Mouse (Mus musculus): ENCODE measurements around the gene Inpp5a. TPM values are rescaled to one million over a fixed set of nuclear protein-coding genes. Genes with fewer than 3 reads are reported as not detected.

Inpp5a gene
- polyA plus RNA-seq, 1 experiment from 2014 or later, result 17.4 TPM

- Histone ChIP-seq H3K27me3 (replicated peaks; ENCODE audit: control insufficient read depth, insufficient read depth, low read length) (no peaks in the 10 kb centered on the region), H3K4me1 (ENCODE audit: control insufficient read depth, insufficient read depth, low read depth, low read length) (peaks cover 13% of the 10 kb centered on the region), H3K9ac (ENCODE audit: low read depth, low read length) (no peak overlapping the region), H3K4me2 (ENCODE audit: low read length) (no peak overlapping the region), H3K9me3 (ENCODE audit: control insufficient read depth, low read length) (no peaks in the 10 kb centered on the region), H3K27ac (ENCODE audit: low read depth, low read length) (no peak overlapping the region), H3K36me3 (ENCODE audit: control insufficient read depth, insufficient read depth, low read length) (no peaks in the 10 kb centered on the region), H3K4me3 (ENCODE audit: low read length) (no peak overlapping the region)
- WGBS, result 96% methylated on average over 3 of the region's 3 CpGs
- no peak for ATAC-seq
Measured at GRCm38 (mm10) chr7:139360890-139361559, 27.9 kb upstream of the Inpp5a start.

GRCm38 (mm10) chr7:139361799-139362198, 27.1 kb upstream of the Inpp5a start:
- Histone ChIP-seq H3K27me3 (replicated peaks; ENCODE audit: control insufficient read depth, insufficient read depth, low read length) (no peaks in the 10 kb centered on the region), H3K4me2 (ENCODE audit: low read length) (no peak overlapping the region), H3K36me3 (ENCODE audit: control insufficient read depth, insufficient read depth, low read length) (no peaks in the 10 kb centered on the region), H3K9ac (ENCODE audit: low read depth, low read length) (no peak overlapping the region), H3K27ac (ENCODE audit: low read depth, low read length) (no peak overlapping the region), H3K4me3 (ENCODE audit: low read length) (no peak overlapping the region), H3K9me3 (ENCODE audit: control insufficient read depth, low read length) (no peaks in the 10 kb centered on the region), H3K4me1 (ENCODE audit: control insufficient read depth, insufficient read depth, low read depth, low read length) (peaks cover 13% of the 10 kb centered on the region)
- no peak for ATAC-seq
- 91% methylated on average over 5 of the region's 5 CpGs for WGBS

- Histone ChIP-seq H3K27me3 (replicated peaks; ENCODE audit: control insufficient read depth, insufficient read depth, low read length) (no peaks in the 10 kb centered on the region), H3K9ac (ENCODE audit: low read depth, low read length) (no peak overlapping the region), H3K4me1 (ENCODE audit: control insufficient read depth, insufficient read depth, low read depth, low read length) (peaks cover 13% of the 10 kb centered on the region), H3K9me3 (ENCODE audit: control insufficient read depth, low read length) (no peaks in the 10 kb centered on the region), H3K4me2 (ENCODE audit: low read length) (no peak overlapping the region), H3K4me3 (ENCODE audit: low read length) (no peak overlapping the region), H3K36me3 (ENCODE audit: control insufficient read depth, insufficient read depth, low read length) (no peaks in the 10 kb centered on the region), H3K27ac (ENCODE audit: low read depth, low read length) (no peak overlapping the region)
- ATAC-seq, result no peak
- WGBS, result 65% methylated on average over 3 of the region's 3 CpGs
Measured at GRCm38 (mm10) chr7:139362514-139362913, 26.4 kb upstream of the Inpp5a start.

GRCm38 (mm10) chr7:139363281-139364004, 25.5 kb upstream of the Inpp5a start:
- no peaks in the 10 kb centered on the region for H3K36me3 ChIP-seq (ENCODE audit: control insufficient read depth, insufficient read depth, low read length)
- H3K27ac ChIP-seq (ENCODE audit: low read depth, low read length), result peak overlapping the region; percentile 60
- no peaks in the 10 kb centered on the region for H3K27me3 ChIP-seq (replicated peaks; ENCODE audit: control insufficient read depth, insufficient read depth, low read length)
- no peak overlapping the region for H3K9ac ChIP-seq (ENCODE audit: low read depth, low read length)
- peaks cover 16% of the 10 kb centered on the region for H3K4me1 ChIP-seq (ENCODE audit: control insufficient read depth, insufficient read depth, low read depth, low read length)
- peak; percentile 32; the same call in 1 of the 2 replicates for ATAC-seq
- H3K9me3 ChIP-seq (ENCODE audit: control insufficient read depth, low read length), result no peaks in the 10 kb centered on the region
- no peak overlapping the region for H3K4me3 ChIP-seq (ENCODE audit: low read length)
- H3K4me2 ChIP-seq (ENCODE audit: low read length), result no peak overlapping the region
- WGBS, result 51% methylated on average over 13 of the region's 13 CpGs

- H3K4me1 ChIP-seq (ENCODE audit: control insufficient read depth, insufficient read depth, low read depth, low read length), result peaks cover 19% of the 10 kb centered on the region
- H3K27ac ChIP-seq (ENCODE audit: low read depth, low read length), result peak overlapping the region; percentile 60
- 4% methylated on average over 9 of the region's 9 CpGs for WGBS
- no peak overlapping the region for H3K9ac ChIP-seq (ENCODE audit: low read depth, low read length)
- no peak overlapping the region for H3K4me3 ChIP-seq (ENCODE audit: low read length)
- H3K36me3 ChIP-seq (ENCODE audit: control insufficient read depth, insufficient read depth, low read length), result no peaks in the 10 kb centered on the region
- peak overlapping the region; percentile 5; the same call in 1 of the 2 replicates for H3K4me2 ChIP-seq (ENCODE audit: low read length)
- H3K9me3 ChIP-seq (ENCODE audit: control insufficient read depth, low read length), result no peaks in the 10 kb centered on the region
- peak; percentile 43; the same call in 1 of the 2 replicates for ATAC-seq
- no peaks in the 10 kb centered on the region for H3K27me3 ChIP-seq (replicated peaks; ENCODE audit: control insufficient read depth, insufficient read depth, low read length)
Measured at GRCm38 (mm10) chr7:139364005-139364557, 24.8 kb upstream of the Inpp5a start.

GRCm38 (mm10) chr7:139364936-139365830, 23.7 kb upstream of the Inpp5a start:
- H3K4me1 ChIP-seq (ENCODE audit: control insufficient read depth, insufficient read depth, low read depth, low read length), result peaks cover 19% of the 10 kb centered on the region
- no peak overlapping the region for H3K9ac ChIP-seq (ENCODE audit: low read depth, low read length)
- no peak overlapping the region for H3K4me2 ChIP-seq (ENCODE audit: low read length)
- no peaks in the 10 kb centered on the region for H3K27me3 ChIP-seq (replicated peaks; ENCODE audit: control insufficient read depth, insufficient read depth, low read length)
- no peak overlapping the region for H3K27ac ChIP-seq (ENCODE audit: low read depth, low read length)
- no peak overlapping the region for H3K4me3 ChIP-seq (ENCODE audit: low read length)
- no peaks in the 10 kb centered on the region for H3K9me3 ChIP-seq (ENCODE audit: control insufficient read depth, low read length)
- no peaks in the 10 kb centered on the region for H3K36me3 ChIP-seq (ENCODE audit: control insufficient read depth, insufficient read depth, low read length)
- ATAC-seq, result no peak
- WGBS, result 82% methylated on average over 13 of the region's 13 CpGs

DNA sequence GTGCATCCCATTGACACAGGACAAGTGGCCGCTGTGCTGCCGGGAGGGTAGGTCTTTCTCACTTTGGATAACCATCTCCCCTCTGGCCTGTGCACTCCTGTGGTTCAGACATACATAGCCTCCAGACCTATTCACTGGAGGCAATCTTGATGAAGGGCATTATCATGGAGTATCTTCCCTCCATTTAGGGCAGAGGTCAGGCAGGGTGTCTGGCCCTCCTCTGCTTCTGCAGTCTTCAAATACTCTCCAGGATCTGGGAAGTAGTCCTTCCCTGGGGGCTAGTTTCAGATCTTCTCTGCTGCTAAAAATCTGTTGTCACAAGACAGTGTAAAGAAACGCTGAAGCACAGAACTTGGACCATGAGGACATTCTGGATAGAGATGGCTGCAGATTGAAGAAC, 22.8 kb upstream of the Inpp5a start:
- WGBS, result 91% methylated on average over 3 of the region's 3 CpGs

DNA sequence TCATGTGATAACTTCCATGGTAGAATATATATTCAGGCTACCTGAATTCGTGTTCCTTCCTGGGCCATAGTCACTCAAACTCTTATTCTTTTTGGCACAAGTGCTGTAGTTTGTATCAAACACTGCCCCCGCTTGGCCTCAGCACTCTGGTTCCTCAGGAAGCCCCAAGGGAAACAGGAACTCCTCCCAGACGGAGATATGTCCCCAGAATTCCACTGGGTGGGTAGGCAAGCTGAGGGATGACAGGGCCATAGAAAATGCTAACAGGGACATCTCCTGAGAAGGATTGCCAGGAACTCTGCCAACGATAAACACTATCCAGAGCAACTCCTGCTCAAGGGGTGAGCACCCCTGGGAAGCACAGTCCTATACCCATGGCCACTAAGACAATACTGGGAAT, 22.4 kb upstream of the Inpp5a start:
- H3K9ac ChIP-seq (ENCODE audit: low read depth, low read length), result no peak overlapping the region
- H3K27ac ChIP-seq (ENCODE audit: low read depth, low read length), result no peak overlapping the region
- no peaks in the 10 kb centered on the region for H3K9me3 ChIP-seq (ENCODE audit: control insufficient read depth, low read length)
- H3K4me2 ChIP-seq (ENCODE audit: low read length), result no peak overlapping the region
- no peak overlapping the region for H3K4me3 ChIP-seq (ENCODE audit: low read length)
- H3K4me1 ChIP-seq (ENCODE audit: control insufficient read depth, insufficient read depth, low read depth, low read length), result peaks cover 19% of the 10 kb centered on the region
- no peak for ATAC-seq
- H3K36me3 ChIP-seq (ENCODE audit: control insufficient read depth, insufficient read depth, low read length), result no peaks in the 10 kb centered on the region
- no peaks in the 10 kb centered on the region for H3K27me3 ChIP-seq (replicated peaks; ENCODE audit: control insufficient read depth, insufficient read depth, low read length)
- WGBS, result 68% methylated on average over 4 of the region's 4 CpGs

More for the DNA sequence above, 22.8 kb upstream of the Inpp5a start:
- peaks cover 19% of the 10 kb centered on the region for H3K4me1 ChIP-seq (ENCODE audit: control insufficient read depth, insufficient read depth, low read depth, low read length)
- no peak overlapping the region for H3K27ac ChIP-seq (ENCODE audit: low read depth, low read length)
- no peak overlapping the region for H3K4me3 ChIP-seq (ENCODE audit: low read length)
- H3K4me2 ChIP-seq (ENCODE audit: low read length), result no peak overlapping the region
- no peak overlapping the region for H3K9ac ChIP-seq (ENCODE audit: low read depth, low read length)
- H3K9me3 ChIP-seq (ENCODE audit: control insufficient read depth, low read length), result no peaks in the 10 kb centered on the region
- no peak for ATAC-seq
- no peaks in the 10 kb centered on the region for H3K36me3 ChIP-seq (ENCODE audit: control insufficient read depth, insufficient read depth, low read length)
- no peaks in the 10 kb centered on the region for H3K27me3 ChIP-seq (replicated peaks; ENCODE audit: control insufficient read depth, insufficient read depth, low read length)
